Mouse (Mus musculus) stomach, embryonic 15.5 days (tissue): ENCODE results near the gene Spata3. TPM values are rescaled to one million over a fixed set of nuclear protein-coding genes. Genes with fewer than 3 reads are reported as not detected.

ENCODE experiments used
- ATAC-seq: fragments of 200-750 bp; cut with Nextera tagmentation; 2 replicates; pipeline ENCODE4 v1.8.0; 2017; ENCODE audit warnings: low read depth, moderate number of reproducible peaks, moderate TSS enrichment; ENCODE audit not compliant: insufficient read depth, low FRiP score
- H3K27ac ChIP-seq: fragments of 300-500 bp; sonication (generic); 2 replicates; pipeline ENCODE4 v1.5.1; 2015; ENCODE audit warnings: mild to moderate bottlenecking, inconsistent platforms
- H3K27me3 ChIP-seq: fragments of 300-500 bp; sonication (generic); replicated peaks from 2 replicates; pipeline ENCODE4 v1.6.1; 2015; ENCODE audit warnings: inconsistent platforms
- H3K36me3 ChIP-seq: fragments of 300-500 bp; sonication (generic); 2 replicates; pipeline ENCODE4 v1.6.1; 2015; ENCODE audit warnings: inconsistent platforms
- H3K4me1 ChIP-seq: fragments of 300-500 bp; sonication (generic); 2 replicates; pipeline ENCODE4 v1.6.1; 2015; ENCODE audit warnings: inconsistent platforms
- H3K4me2 ChIP-seq: fragments of 300-500 bp; sonication (generic); 2 replicates; pipeline ENCODE4 v1.6.1; 2015; ENCODE audit warnings: mild to moderate bottlenecking, inconsistent platforms
- H3K4me3 ChIP-seq: fragments of 300-500 bp; sonication (generic); replicated peaks from 2 replicates; pipeline ENCODE4 v1.5.1; 2015; ENCODE audit warnings: inconsistent platforms
- H3K9ac ChIP-seq: fragments of 300-500 bp; sonication (generic); 2 replicates; pipeline ENCODE4 v1.6.1; 2015; ENCODE audit warnings: inconsistent platforms
- H3K9me3 ChIP-seq: fragments of 300-500 bp; sonication (generic); 2 replicates; pipeline ENCODE4 v1.6.1; 2016; ENCODE audit warnings: inconsistent platforms
- WGBS: fragments of 180-500 bp; shearing (Covaris S2); methylation state at CpG from one replicate; pipeline ENCODE4 v1.1.7; 2015; 5-methylcytosine and 5-hydroxymethylcytosine counted together
- polyA plus RNA-seq: library from polyadenylated mRNA; unstranded; fragments of >200 nt; fragmentation: Nextera tagmentation; extraction: Ambion mirVana; gene quantifications from 2 replicates; pipeline ENCODE4 v1.2.1, GENCODE M21; 2015

Gene Spata3
- polyA plus RNA-seq, 1 experiment from 2014 or later = not detected

DNA sequence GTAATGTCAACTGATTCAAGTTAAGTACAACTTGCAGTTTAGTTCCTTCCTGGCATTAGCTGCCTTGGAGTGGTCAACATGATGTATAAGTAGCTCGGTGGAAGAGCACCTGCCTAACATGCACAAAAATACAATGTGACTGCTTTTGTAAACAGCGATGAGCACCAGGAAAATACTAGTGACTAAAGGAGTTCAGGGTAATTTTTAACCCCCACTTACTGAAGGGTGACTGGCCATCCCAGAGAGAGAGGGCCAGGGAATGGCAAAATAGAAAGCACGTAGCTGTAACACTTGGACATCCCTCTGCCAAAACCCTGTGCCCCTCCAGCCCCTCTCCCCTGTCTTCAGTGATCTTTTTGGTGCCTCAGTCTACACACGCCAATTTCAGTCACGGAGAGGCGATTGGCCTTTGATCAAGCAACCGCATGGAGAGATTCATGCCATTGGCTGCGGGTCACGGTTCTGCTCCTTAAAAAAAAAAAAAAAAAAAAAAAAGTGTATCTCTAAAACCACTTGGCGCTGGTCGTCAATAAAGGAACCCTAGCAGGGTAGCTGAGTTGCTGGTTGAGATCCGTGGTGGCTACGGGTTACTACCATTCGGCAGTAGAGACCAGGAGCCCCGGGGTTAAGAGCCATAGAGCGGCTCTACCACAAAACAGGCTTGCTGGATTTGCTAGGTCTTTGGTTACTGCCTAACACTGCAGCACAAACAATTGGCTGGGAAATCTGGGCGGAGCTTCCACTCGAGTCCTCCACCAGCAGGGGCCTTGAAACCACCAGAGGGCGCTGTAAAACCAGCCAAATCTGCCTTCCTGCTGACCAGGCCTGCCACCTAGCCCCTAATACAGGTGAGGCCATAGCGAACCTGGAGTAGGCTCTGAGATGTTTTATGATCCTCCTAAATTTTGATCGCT, 42.5 kb downstream of the Spata3 start:
- ATAC-seq = peak; percentile 74
- H3K27me3 ChIP-seq = no peaks in the 10 kb centered on the region
- H3K4me3 ChIP-seq = peak overlapping the region; percentile 36
- 9% methylated on average over 21 of the region's 21 CpGs for WGBS
- 0 out of 2 replicates have a peak, but pooled peaks cover 2% of the 10 kb centered on the region for H3K4me1 ChIP-seq
- H3K9me3 ChIP-seq = no peaks in the 10 kb centered on the region
- no peak overlapping the region for H3K27ac ChIP-seq
- peak overlapping the region; percentile 66 for H3K4me2 ChIP-seq
- no peak overlapping the region for H3K9ac ChIP-seq
- H3K36me3 ChIP-seq = no peaks in the 10 kb centered on the region

DNA sequence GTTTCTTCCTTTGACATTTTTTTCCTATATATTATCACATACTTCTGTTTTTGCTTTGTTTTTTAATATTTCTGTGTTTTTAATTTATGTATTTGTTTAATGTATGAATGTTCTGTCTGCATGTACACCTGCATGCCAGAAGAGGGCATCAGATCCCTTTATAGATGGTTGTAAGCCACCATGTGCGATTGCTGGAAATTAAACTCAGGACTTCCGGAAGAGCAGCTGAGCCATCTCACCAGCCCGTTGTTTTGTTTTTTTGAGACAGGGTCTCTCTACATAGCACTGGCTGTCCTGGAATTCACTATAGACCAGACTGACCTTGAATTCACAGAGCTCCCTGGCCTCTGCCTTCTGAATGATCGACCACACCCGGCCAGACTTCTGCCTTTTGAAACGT, 45.9 kb downstream of the Spata3 start:
- H3K9ac ChIP-seq = no peak overlapping the region
- 0 out of 2 replicates have a peak, but pooled peaks cover 3% of the 10 kb centered on the region for H3K36me3 ChIP-seq
- no peak overlapping the region for H3K27ac ChIP-seq
- no peak for ATAC-seq
- H3K4me1 ChIP-seq = peaks cover 7% of the 10 kb centered on the region
- H3K4me3 ChIP-seq = no peak overlapping the region
- WGBS = 79% methylated on average over 6 of the region's 6 CpGs
- no peaks in the 10 kb centered on the region for H3K27me3 ChIP-seq
- H3K4me2 ChIP-seq = no peak overlapping the region
- H3K9me3 ChIP-seq = no peaks in the 10 kb centered on the region

- Histone ChIP-seq H3K9ac (peak within 1 kb of the TSS; percentile 98), H3K27me3 (no peaks in the 10 kb centered on the region), H3K4me2 (peak within 1 kb of the TSS; percentile 79), H3K27ac (peak within 1 kb of the TSS; percentile 79), H3K4me1 (peaks cover 7% of the 10 kb centered on the region), H3K4me3 (peak within 1 kb of the TSS; percentile 99), H3K9me3 (no peaks in the 10 kb centered on the region), H3K36me3 (0 out of 2 replicates have a peak, but pooled peaks cover 3% of the 10 kb centered on the region)
- WGBS = under 1% methylated on average over 41 of the region's 47 CpGs
- ATAC-seq = peak; percentile 91
Observed at GRCm38 (mm10) chr1:86064271-86064991, 47.8 kb downstream of the Spata3 start, which contains the start of gene Psmd1. Gene Psmd1 (plus strand): TSS chr1:86064387.

DNA sequence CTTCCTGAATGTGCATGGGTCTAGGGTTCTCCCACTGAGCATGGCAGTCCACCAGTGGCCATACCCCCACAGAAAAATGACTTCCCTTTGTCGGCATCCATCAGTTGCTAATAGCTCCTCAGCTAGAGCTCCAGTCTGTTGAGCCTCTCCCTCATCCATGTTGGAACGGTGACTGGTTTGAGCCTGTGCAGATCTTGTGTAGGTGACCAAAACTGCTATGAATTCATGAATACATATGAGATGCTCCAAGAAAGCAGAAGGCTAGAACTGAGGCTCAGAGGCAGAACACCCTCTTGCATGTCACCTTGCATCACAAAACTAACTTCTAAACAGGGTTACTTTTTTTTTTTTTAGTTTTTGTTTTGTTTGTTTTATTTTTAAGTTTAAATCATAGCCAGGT, 59.9 kb downstream of the Spata3 start:
- Histone ChIP-seq H3K9ac (no peak overlapping the region), H3K4me2 (no peak overlapping the region), H3K36me3 (peaks cover 42% of the 10 kb centered on the region), H3K4me1 (no peaks in the 10 kb centered on the region), H3K4me3 (no peak overlapping the region), H3K27ac (no peak overlapping the region), H3K27me3 (no peaks in the 10 kb centered on the region), H3K9me3 (no peaks in the 10 kb centered on the region)
- no peak for ATAC-seq
- 96% methylated on average over 2 of the region's 2 CpGs for WGBS

Other genes starting within 250 kb of the Spata3 start
- 1.4 and 1.7 TPM in 2 replicates for gene A630001G21Rik, start 238.2 kb upstream of the Spata3 start, polyA plus RNA-seq
- 30.6 and 31.4 TPM in 2 replicates for gene Cab39, start 223.4 kb upstream of the Spata3 start, polyA plus RNA-seq
- 165 and 178 TPM in 2 replicates for gene Itm2c, start 122.5 kb upstream of the Spata3 start, polyA plus RNA-seq
- 0.39 and 0.58 TPM in 2 replicates for gene 4933407L21Rik, start 88.3 kb upstream of the Spata3 start, polyA plus RNA-seq
- gene Gpr55, start 55.8 kb upstream of the Spata3 start, polyA plus RNA-seq = 0.04 and 0.05 TPM in 2 replicates
- gene 2810459M11Rik, start 29.0 kb downstream of the Spata3 start, polyA plus RNA-seq = 4.7 and 5.9 TPM in 2 replicates
- gene Psmd1, start 47.6 kb downstream of the Spata3 start, polyA plus RNA-seq = 147 and 158 TPM in 2 replicates
- gene Htr2b, start 95.2 kb downstream of the Spata3 start, polyA plus RNA-seq = 1.2 TPM in 2 replicates
- not detected in 2 replicates for gene Gm21972, start 116.8 kb downstream of the Spata3 start, polyA plus RNA-seq
- 18.3 and 20.5 TPM in 2 replicates for gene Armc9, start 138.0 kb downstream of the Spata3 start, polyA plus RNA-seq